Mouse (Mus musculus): ENCODE results near the gene Themis3.

The Themis3 gene

DNA sequence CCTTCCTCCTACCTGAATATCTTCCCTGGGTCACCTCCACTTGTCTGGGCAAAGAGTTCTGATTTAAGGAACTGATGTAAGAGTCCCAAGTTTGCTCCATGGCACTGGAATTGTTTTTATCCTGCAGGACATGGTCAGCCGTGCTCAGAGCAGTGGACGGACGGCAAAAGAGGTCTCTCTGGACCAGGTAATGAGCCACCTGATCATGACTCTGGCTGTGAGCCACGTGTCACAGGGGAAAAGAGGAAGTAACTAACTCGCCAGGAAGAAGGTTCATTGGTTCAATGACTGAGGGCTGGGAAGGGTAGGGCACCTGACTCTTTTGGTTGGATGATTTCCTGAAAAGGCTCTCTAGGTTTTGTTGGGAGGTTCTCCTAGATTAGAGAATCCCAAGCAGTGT lies at the start of gene Themis3:
Themis3 (minus strand) TSS at position 187 of the 400 bp plus-strand sequence.
- no peak for DNase-seq (ENCODE audit: low read depth, low spot score)

DNA sequence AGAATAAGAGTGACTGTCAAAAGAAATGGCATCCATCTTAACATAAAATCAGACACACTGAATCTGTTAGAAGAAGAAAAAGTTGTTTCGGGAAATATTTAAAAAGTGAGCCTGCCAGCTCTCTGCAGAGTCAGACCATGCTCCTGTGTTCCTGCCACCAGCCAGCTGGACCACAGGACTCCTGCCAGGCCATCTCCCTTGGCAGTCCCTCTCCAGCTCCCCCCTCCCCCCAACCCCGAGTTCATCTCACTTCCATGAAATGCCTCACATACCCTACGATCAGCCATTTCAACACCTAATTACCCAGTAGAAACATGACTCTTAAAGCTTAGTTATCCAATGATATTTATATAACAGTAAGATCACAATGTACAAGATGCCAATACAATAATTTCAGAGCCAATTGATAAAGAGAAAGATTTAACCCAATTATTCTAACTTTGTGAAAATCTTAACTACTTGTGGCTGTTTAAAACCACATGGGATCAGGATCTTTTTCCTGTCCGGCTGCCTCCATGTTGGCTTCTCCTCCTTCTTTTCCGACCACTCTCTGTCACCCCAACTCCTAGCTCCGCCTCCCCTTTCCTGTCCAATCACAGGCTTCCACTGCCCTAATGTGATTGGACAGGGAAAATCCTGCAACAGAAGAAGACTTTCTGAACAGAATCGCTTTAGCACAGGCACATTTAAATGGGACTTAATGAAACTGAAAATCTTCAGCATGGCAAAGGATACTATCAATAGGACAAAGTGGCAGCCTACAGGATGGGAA lies 43.7 kb upstream of the Themis3 start:
- no peak for DNase-seq (ENCODE audit: low read depth, low spot score)

DNA sequence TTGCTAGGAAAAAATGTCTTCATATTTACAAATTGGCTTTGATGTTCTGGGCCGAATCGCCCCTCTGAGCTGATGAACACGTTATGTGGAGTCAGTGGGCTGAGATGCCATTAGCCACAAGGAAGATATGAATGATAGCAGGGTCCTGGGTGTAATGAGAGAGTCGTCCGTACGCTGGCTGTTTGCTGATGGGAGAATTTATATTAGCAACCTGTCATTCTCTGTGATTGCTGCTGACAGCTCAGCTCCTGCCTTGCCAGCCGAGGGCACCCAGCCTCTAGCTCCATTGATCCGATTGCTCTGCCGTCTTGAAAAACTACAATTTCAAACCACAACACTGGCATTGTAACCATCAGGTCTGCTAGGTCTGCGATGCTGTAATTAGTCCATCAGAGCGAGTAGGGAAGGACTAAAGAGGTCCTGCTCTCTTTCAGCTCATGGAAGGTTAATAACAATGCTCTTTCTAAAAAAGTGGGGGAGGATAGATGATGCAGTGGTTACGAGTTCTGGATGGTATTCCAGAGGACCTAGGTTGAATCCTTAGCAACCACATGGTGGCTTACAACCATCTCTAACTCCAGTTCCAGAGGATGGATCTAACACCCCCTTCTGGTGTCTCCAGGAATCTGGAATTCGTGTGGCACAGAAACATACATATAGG lies 25.7 kb upstream of the Themis3 start:
- DNase-seq (ENCODE audit: low read depth, low spot score): no peak

DNA sequence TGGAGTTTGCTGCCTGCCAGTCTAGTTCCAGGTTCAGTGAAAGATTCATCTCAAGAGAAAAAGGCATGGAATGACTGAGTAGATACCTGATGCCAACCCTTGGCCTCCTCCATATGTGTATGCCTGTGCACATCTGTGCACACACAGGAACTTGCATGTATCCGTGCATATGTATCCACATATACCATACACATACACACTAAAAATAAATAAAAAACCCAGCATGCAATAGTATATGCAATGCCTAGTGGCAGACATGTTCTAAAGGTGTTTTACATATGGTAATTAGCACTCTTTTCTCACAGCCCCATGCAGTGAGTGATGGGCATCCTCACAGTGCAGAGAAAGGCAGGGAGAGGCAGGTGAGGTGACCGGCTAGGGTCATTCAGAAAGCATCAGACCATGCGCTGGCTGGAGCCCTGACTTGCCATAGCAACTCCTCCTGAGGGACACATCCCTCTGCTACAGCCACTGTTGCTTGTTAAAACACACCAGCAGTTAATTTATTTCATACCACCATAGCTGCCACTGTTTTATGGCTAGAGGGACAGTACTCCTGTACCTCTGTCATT lies 24.9 kb upstream of the Themis3 start:
- DNase-seq (ENCODE audit: low read depth, low spot score): no peak

DNA sequence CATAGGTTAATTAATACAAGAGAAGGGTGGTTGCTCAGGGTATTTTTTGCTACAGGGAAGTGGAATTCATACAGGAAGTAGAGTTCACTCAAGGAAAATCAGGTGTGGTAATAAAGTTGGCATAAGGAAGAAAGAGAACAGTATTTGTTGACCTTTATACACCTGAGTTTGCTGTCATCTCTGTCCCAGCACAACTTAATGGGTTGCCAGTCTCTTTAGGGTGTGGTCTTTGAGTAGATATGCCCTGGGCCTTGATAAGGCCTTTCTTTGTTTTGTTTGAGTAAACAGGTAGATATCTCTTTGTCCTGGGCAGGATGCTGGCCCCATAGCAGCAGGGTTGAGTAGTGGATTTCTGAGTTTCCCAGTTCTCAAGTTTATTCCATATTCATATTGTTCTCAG lies 15.6 kb upstream of the Themis3 start:
- no peak for DNase-seq (ENCODE audit: low read depth, low spot score)

DNA sequence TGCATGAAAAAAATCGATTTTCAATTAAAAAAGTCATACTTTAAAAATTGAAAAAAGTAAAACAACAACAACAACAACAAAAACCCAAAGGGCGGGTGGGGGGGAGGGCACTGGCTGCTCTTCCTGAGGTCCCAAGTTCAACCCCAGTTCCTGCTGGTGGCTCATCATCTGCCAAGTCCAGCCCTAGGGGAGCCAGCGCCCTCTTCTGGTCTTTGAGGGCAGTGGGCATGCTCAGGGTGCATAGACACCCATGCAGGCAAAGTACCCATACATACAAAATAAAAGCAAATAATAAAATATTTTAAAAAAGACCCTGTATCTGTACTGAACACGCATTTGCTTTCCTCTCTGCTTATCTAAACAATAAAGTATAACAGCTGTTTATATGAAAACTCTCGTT lies 10.5 kb upstream of the Themis3 start:
- no peak for DNase-seq (ENCODE audit: low read depth, low spot score)

DNA sequence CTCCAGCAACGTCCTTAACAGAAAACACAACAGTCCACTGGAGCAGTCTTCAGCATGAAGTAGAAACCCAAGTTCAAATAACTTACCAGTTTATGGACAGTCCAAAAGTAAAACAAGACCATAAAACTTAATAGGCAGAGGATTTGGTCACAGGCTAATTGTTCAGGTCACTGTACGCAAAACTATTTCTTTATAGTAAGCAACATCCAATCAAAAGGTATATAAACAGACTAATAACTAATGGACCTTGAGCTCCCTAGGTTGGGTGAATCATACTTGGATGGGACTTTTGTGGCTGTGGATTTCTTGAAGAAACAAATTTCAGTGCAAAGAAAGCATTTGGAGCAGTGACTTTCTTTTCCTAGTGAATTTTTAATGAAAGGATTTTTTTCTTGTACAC lies 6.8 kb upstream of the Themis3 start:
- no peak for DNase-seq (ENCODE audit: low read depth, low spot score)

DNA sequence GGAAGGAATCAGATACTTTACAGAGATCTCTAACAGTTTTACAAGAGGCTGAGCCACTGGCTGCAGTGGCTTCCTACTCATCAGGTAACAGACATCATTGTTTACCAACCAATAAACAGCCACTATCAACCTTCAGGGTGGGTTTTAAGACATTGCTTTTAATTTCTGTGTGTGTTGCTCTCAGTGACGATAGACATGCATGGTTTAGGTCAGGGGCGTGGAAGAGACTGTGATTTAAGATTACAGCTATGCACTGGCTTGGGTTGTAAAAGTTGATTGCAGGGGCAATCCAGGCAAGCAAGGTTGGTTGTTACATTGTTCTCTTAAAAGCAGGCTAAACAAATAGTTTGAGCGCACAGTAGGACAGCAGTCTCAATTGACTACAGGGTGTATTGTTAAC lies 1.4 kb upstream of the Themis3 start:
- DNase-seq (ENCODE audit: low read depth, low spot score): no peak

DNA sequence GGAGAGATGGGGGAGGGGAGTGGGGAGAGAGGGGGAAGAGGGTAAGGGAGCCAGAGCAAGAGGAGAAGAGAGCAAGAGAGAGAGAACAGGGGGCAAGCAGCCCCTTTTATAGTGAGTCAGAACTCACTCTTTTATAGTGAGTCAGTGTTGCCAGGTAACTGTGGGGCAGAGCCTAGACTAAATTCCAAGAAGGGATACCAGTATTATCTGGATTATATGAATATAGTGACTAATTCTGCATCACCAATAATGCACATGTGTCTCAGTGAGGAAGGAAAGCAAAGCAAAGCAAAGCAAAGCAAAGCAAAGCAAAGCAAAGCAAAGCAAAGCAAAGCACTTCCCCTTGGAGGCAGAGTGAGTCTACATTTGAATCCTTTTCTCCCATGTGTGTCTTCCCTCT lies 835 bp upstream of the Themis3 start:
- DNase-seq (ENCODE audit: low read depth, low spot score): no peak

DNA sequence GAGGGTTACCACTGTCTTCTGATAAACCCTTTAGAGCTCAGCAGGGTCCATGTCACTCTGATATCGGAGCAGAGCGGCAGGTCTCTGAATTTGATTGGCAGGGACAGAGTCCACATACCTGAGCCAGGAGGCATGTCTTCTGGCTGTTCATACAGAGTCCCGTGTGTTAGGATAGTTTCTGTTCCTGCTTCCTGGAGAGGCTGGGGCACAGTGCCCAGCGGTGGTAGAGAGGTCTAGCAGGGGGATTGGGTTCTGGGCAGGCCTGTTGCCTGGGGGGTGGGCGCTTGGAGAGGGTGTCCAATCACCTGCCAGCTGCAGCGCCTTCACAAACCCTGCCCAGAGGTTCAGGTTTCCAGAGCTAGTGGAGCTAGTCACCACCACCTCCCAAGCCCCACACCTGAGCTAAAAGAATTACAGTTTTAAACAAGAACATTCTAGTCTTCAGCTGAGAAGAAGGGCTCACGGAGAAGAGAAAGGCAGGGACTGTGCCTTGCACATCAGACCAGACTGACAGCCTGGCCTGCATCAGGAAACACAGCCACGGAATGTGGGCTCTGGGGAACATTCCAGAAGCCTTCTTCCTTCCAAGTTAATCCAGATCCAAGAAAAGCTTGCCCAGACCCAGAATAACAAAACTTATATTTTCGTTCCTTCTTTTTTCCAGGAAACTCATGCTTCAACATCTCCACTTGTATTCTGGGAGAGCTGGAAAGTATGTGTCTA lies 3.9 kb downstream of the Themis3 start:
- no peak for DNase-seq (ENCODE audit: low read depth, low spot score)

DNA sequence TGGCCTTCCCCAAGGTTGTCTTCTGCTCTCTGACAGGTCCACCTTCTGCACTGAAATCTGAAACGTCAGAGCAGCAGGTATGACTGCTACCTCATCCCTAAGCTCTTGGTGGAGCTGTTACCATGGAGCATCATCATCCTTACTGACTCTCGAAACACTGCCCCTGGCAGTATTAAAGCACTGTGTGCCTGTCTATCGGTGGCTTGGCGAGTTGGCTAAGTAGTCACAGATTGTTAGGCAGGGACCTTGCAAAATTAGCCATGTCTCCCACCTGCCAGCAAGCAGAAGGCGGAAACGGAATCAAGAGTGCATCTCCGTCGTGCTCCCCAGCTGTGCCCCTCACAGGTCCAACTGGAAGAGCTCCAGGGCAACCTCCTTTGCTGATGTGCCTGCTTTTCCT lies 4.6 kb downstream of the Themis3 start:
- DNase-seq (ENCODE audit: low read depth, low spot score): no peak

DNA sequence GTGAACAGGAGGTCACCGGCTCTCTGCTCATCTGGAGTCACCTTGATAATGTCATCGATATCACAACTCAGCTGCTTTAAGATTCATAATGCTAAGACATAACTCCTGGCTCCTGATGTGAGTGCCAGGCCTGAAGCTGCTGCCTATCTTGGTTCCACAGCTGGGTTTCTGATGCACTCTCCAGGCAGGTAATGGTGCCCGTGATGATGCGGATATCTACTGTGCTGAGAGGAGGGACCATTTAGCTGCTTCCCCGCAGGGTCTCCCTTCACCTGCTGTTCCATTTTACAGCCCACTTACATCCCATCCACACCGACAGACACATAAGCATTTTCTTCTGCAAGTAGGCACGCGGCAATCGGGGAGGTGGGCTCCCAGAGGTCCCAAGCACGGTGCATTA lies 7.7 kb downstream of the Themis3 start:
- no peak for DNase-seq (ENCODE audit: low read depth, low spot score)

DNA sequence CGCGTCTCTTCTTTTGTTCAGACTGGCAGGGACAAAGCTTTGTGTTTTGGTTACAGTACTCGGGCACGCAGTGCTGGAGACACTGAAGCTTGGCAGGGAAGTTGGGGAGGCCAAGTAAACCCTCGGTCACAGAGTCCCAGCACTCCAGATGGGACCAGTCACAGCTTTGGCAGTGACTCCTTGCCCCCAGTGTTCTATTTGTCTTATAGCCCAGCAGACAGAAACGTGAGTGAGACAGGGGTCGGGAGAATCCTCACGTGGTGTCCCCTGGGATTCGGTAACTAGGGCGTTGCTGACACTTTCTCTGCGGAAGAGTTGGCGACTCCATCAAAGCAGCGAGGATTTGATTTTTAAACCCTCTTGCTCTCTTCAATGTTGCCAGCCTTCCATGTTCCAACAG lies 8.3 kb downstream of the Themis3 start:
- DNase-seq (ENCODE audit: low read depth, low spot score): no peak

DNA sequence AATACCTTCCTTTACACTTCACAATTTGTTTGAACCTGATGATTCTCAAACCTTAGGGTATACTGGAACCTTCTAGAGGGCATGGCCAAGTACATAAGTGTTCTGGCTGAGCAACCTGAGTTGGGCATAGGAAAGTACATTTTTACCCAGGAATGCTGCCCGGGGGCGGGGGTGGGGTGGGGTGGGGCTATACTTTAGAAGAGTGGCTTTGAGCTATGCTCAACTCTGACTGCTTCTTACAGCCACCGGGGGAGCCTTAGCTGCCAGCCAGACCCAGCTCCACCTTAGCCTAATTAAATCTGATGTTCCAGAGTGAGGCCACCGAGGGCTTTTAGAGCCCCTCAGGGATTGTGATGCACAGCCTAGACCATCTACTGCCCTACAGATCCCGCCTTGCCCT lies 13.4 kb downstream of the Themis3 start:
- DNase-seq (ENCODE audit: low read depth, low spot score): no peak

DNA sequence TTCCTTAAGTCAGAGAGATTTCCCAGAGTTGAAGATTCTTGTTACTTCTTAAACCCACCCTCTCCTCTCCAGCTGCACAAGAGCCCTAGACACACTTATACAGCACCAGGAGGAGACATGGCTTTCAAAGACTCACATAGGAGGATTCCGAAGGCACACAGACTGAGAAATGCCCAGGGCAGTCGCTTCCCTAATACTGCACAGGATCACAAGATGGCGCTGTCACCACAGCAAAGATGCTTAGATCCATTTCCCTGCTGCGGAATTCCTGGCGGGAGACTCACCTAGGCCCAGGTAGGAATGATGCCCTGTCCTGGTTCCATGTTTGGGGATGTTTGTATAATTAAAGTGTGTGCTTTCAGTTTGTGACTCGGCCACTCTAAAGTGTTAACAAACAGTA lies 16.4 kb downstream of the Themis3 start:
- peak; percentile 22 for DNase-seq (ENCODE audit: low read depth, low spot score)

DNA sequence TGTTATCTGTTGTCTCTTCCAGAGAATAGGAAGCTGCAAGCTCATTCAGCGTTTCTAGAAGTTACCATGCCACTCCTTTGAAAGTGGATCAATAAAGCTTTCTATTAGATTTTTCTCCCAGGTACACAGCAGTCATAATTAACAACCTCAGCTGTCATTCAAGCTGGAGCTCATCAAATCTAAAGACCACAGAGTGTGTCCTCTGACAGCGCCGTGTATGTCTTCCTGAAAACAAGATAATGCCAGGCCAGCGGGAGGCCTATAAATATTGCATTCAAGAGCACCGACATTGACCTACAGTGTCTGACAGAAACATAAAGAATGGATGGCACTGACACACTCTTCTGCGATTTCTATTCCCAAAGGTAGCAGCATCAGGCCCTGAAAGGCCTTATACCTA lies 16.9 kb downstream of the Themis3 start:
- DNase-seq (ENCODE audit: low read depth, low spot score): no peak

DNA sequence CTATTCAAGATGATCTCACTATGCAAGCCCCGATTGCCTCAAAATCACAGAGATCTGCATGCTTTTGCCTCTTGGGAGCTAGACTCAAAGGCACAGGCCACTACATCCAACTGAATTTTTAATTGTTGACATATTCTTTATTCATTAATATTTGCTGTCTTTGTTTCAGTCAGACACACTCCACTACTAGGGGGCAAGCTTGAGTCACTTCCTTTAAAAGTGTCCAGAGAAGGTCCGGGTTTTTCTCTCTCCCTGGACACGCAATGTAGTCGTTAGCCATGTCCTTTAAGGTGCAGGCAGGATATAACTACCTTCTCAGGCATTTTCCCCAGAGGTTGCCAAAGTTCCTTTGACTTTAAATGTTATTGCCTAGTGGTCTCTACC lies 21.8 kb downstream of the Themis3 start:
- no peak for DNase-seq (ENCODE audit: low read depth, low spot score)

DNA sequence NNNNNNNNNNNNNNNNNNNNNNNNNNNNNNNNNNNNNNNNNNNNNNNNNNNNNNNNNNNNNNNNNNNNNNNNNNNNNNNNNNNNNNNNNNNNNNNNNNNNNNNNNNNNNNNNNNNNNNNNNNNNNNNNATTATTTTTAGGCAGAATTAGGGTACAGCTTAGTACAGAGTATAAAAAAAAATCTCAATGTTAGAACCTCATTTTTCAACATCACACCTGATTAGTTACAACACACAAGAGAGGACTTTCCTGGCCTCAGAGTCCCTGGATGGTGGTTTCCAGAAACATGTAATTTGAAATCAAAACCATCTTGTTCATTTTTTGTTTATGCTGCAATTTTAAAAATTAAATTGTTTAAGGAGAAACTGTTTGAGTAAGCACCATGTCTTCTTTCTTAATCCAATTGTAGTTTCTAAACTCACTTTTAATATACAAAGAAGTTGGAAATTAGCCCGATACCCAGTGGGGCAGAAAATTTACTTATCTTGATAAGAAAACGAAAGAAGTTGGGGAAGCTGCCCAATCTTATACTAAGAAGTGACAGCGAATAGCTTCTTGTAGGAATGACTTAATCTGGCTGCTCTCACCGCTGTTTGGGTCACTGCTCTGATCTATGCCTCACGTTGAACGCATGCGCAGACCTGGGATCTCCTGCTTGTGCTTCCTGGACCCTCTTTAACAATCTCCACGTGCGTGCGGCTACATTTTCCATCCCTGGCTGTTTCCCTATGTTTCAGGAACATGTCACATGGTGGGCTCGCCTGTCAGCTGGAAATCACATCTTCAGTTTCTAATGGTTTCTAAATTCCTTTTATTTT lies 22.4 kb downstream of the Themis3 start:
- no peak for DNase-seq (ENCODE audit: low read depth, low spot score)

DNA sequence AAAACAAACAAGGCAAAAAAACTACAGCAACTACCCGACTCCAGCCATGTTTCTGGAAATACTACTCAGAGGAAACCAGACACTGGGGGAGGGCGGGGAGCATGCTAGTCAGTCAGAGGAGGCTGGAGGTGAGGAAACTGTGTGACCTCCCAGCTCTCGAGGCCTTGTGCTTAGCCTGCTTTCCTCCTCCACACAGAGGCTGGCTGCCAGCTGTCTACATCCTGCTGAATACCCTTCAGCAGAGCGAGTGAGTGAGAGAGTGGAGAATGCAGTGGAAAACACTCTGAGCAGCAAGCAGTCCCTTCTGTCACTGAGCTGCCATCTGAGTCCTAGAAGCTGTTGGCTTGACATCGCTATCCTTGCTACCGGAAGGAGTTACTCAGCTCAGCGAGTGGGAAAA lies 30.2 kb downstream of the Themis3 start:
- no peak for DNase-seq (ENCODE audit: low read depth, low spot score)

DNA sequence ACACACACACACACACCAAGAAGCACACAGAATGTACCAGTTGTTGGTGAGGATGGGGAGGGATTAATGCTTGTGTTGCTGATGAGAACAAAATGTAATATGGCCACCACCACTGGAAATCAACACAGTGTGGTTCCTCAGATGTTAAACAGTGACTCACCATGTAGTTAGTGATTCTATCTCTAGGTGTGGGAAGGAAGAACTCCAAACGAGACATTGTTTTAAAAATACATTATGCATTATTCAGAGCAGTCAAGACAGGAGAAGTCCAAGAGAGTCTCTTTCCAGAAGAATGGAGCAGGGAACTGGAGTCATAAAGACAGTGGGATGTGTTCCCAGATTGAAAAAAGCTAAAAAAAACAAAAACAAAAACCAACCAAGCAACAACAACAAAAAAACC lies 30.9 kb downstream of the Themis3 start:
- no peak for DNase-seq (ENCODE audit: low read depth, low spot score)

DNA sequence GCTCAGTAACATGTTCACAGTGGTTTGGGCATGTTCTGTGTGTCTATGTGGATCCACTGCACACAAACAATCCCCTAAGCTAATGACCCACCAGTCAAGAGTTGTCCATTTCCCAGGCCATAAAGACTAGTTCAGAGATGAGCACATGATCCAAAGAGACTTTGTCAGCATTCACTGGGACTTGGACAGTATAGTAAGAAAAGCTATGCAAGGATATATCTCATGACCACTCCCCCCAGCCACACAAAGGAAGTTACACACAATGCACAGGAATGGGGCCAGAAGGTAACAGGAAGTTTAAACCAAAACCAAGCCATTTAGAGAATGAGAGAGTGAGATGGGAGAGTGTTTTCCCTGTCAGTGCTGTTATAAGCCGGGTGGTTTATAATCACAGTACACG lies 33.0 kb downstream of the Themis3 start:
- DNase-seq (ENCODE audit: low read depth, low spot score): no peak

Measured in brain, embryonic 18.5 days (tissue).